Mouse (Mus musculus): ENCODE results near the gene Btbd2.
A peak's percentile ranks its signal among the peaks of the same experiment; 100 is the strongest.
"Not testable (repeated sequence)": the region's sequence is repeated elsewhere in the genome, so short reads cannot be mapped to it uniquely, and the experiment has no call there.

The Btbd2 gene

GRCm38 (mm10) chr10:80669018-80669417, 12.1 kb upstream of the Btbd2 start:
- DNase-seq = no peak

GRCm38 (mm10) chr10:80668614-80669013, 11.7 kb upstream of the Btbd2 start:
- peak; percentile 87 for DNase-seq

GRCm38 (mm10) chr10:80666837-80667412, 10.1 kb upstream of the Btbd2 start:
- DNase-seq = peak; percentile 64

- peak; percentile 36 for DNase-seq
Measured at GRCm38 (mm10) chr10:80665981-80666733, 9.3 kb upstream of the Btbd2 start.

- peak; percentile 65 for DNase-seq
Measured at GRCm38 (mm10) chr10:80665459-80665858, 8.6 kb upstream of the Btbd2 start.

GRCm38 (mm10) chr10:80665016-80665380, 8.1 kb upstream of the Btbd2 start:
- DNase-seq = peak; percentile 68

GRCm38 (mm10) chr10:80664197-80665015, 7.5 kb upstream of the Btbd2 start:
- peak; percentile 86 for DNase-seq

- no peak for DNase-seq
Measured at GRCm38 (mm10) chr10:80663485-80664196, 6.8 kb upstream of the Btbd2 start.

GRCm38 (mm10) chr10:80661149-80661548, 4.3 kb upstream of the Btbd2 start:
- no peak for DNase-seq

GRCm38 (mm10) chr10:80659213-80659612, 2.3 kb upstream of the Btbd2 start:
- DNase-seq = peak; percentile 66

GRCm38 (mm10) chr10:80658841-80659202, 2.0 kb upstream of the Btbd2 start:
- no peak for DNase-seq

GRCm38 (mm10) chr10:80658194-80658840, 1.4 kb upstream of the Btbd2 start:
- no peak for DNase-seq

- DNase-seq = peak; percentile 97
Measured at GRCm38 (mm10) chr10:80656130-80656862, 575 bp downstream of the Btbd2 start.

- no peak for DNase-seq
Measured at GRCm38 (mm10) chr10:80655406-80656129, 1.3 kb downstream of the Btbd2 start.

GRCm38 (mm10) chr10:80654866-80655265, 2.0 kb downstream of the Btbd2 start:
- peak; percentile 74 for DNase-seq

GRCm38 (mm10) chr10:80653156-80653720, 3.6 kb downstream of the Btbd2 start:
- no peak for DNase-seq

- DNase-seq = no peak
Measured at GRCm38 (mm10) chr10:80650392-80650791, 6.5 kb downstream of the Btbd2 start.

GRCm38 (mm10) chr10:80649910-80650309, 7.0 kb downstream of the Btbd2 start:
- DNase-seq = not testable (repeated sequence)

GRCm38 (mm10) chr10:80646936-80647335, 9.9 kb downstream of the Btbd2 start:
- DNase-seq = no peak

- no peak for DNase-seq
Measured at GRCm38 (mm10) chr10:80635345-80635744, 21.5 kb downstream of the Btbd2 start.

GRCm38 (mm10) chr10:80628925-80629324, 27.9 kb downstream of the Btbd2 start:
- no peak for DNase-seq
